Mouse (Mus musculus): Measurements from ENCODE around the gene Pex3.

The Pex3 gene

GRCm38 (mm10) chr10:13528155-13528554, 24.8 kb downstream of the Pex3 start:
- DNase-seq, result no peak

DNA sequence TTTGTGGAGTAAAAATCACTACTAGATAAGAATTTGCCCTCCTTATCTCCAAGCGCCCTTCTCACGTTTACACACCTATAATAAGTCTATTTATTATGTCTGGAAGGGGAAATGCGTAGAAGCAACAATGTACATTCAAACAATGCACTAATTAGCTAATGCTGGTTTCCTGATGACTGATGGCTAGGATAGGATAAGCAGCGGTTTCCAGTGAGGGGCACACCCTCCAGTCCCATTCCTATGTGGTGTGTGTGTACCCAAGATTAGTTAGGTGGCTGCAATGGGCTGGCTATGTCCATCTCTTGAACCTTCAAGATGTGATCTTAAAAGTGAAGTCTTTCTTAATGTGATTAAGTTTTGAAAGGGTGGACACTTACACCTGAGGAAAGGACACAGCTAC, 31.1 kb downstream of the Pex3 start:
- no peak for DNase-seq

- DNase-seq, result peak; percentile 9
Observed at GRCm38 (mm10) chr10:13502371-13502770, 50.6 kb downstream of the Pex3 start.

GRCm38 (mm10) chr10:13501533-13501932, 51.4 kb downstream of the Pex3 start:
- DNase-seq, result peak; percentile 11

DNA sequence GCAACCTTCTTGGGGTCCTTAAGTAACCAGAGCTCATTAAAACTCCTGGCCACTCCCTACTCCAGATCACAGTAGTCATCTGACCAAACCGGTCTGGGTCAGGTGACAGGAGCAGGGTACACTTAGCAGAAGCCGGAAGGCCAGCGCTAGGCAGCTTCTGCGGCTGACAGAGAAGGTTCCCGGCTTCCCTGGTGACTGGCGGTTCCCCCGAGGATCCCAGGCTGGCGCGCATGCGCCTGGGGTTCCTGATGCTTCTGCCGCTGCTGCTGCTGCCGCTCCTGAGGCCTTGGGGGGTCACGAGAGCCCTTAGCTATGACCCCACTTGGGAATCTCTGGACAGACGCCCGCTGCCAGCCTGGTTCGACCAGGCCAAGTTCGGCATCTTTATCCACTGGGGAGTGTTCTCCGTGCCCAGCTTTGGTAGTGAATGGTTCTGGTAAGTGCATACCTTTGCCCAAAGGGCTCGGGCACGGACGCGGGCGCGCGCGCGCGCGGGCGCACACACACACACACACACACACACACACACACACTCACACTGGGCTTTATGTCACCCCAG, 51.9 kb downstream of the Pex3 start:
- DNase-seq, result peak; percentile 88

GRCm38 (mm10) chr10:13500473-13500872, 52.5 kb downstream of the Pex3 start:
- DNase-seq, result no peak

DNA sequence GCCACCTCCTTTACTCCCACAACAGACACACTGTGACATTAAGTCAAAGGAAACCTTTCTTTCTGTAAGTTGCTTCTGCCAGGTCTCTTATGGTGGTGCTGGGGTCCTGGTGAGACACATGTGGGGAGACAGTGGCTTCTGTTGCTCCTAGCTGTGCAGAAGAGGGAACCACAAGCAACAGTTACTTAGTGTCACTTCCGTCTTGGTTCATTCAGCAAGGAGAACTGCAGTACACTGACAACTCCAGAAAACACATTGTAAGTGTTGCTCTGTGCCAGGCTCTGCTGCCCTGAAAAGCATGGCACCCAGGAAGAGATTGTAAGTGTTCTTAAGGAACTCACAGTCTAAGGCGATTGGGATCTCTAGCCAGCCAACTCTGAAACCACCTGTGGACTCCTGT, 53.6 kb downstream of the Pex3 start, which contains the start of gene Fuca2:
TSS of gene Fuca2 (plus strand) at position 210 of the 400 bp plus-strand sequence.
- no peak for DNase-seq

DNA sequence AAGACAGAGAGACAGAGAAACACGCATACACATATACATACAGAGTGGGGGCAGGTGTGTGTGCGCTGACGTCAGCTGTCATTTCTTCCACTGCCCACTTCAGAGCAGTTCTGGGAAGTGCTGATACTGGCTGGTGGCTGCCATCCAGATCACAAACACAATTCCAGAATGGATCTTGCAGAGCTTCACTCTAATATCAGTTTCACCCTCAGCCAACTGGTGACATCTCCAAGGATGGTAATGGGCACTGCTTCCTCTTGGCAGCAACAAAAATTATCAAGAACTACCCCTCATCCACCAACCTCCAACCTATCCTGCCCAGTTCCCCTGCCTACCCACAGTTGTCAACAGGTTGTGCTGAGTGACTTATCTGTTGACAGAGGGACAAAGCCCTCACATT, 56.6 kb downstream of the Pex3 start:
- DNase-seq, result no peak

DNA sequence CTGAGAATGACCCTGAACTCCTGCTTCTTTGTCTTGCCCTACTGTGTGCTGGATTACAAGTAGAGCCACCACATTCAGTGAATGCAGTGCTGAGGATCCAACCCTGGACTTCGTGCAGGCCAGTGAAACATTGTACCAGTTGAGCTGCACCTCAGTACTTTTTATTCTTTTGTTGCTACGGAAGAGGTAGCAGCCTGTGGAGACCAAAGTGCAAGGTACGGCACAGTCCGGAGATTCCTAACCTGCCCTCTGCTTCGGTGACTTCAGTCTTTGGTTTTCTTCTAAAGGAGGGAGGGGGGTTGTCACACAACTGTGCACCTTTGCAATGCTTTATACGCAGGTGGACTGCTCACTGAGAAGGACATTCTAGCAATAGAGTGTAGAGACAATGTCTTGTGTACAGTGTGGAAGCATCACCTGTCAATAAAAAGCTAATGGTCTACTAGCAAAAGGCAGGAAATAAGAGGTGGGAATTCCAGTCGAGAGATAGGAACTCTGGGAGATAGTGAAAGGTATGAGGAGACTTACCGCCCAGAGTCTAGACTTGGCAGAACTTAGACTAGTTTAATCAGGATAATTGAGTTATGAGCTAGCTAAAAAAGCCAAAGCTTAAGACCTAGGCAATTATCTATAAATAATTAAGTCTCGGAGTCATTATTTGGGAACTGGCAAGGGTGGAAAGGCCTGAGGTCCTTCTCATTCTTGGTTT, 58.8 kb downstream of the Pex3 start:
- no peak for DNase-seq

- DNase-seq, result no peak
Observed at GRCm38 (mm10) chr10:13489671-13490070, 63.3 kb downstream of the Pex3 start.

DNA sequence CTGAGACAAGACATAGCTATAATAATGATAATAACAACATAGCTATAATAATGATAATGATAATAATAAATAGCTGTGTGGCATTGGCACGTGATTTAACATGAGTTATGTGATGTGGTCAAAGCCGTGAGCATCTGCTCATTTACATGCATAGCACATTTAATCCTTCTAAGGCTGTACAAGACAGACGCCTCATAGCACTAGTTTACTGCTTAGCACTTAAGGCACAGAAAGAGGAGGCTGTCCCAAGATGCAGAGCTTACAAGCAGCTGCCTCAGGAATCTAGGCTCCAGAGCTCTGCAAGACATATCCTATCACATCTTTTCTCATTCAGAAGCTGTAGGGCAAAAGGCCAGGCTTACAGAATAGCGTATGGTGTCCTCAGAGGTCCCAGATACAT, 67.0 kb downstream of the Pex3 start:
- DNase-seq, result no peak

DNA sequence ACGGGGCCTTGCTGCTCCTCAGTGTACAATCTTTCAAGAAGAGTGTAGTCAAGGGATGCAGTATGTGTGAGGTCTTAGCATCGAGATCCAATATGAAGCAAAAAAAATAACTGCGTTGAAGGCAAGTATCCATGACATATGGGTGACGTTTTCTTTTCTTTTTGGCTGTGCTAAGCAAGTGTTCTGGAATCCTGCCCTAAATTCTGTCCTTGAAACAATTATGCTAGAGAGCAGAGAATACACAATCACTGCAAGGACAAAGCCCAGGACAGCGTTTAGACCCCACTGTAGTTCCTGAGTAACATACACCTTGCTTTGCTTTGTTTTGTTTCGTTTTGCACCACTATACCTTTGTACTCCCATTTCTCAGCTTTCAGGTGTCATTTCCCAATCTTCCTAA, 73.6 kb downstream of the Pex3 start:
- no peak for DNase-seq

DNA sequence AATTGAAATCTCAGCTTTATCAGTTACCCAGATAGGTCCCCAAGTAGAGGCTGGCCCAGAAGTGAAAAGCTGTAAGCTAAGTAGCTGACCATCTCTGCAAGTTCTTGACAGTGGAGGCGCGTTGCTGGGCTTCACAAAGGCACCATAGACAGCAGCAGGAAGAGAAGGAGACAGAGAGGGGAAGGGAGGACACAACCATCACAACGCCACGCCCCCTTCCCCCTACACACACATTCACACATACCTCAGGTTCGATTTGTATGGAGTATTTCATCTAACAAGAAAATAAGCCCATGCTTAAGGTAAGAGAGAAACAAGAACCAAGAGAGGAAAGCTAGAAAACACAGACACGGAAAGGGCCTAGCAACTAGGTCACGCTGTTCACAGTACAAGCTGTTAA, 77.8 kb downstream of the Pex3 start:
- DNase-seq, result no peak

DNA sequence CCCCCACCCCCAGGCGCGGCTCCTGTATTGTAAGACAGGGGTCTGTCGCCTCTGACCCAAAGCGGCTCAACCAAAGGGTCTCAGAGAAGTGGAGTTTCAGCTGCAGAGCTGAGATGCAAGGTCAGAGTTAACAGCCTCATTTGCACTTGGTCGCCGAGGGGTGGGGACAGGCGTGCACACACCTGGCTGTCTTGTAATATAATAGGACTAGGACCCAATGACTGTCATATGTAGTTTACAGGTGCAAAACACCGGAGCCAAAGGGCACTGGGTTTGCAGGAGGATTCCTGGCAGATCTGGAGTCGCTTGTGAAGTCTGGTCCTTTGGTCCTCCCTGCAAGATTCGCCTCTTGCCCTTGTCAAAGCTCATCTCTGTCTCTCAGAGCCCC, 78.4 kb downstream of the Pex3 start:
- no peak for DNase-seq

Data from cerebellum, adult 9-11 months (tissue).